Mouse (Mus musculus) intestine, embryonic 16.5 days (tissue): ENCODE data around the gene Smyd4. TPM values are rescaled to one million over a fixed set of nuclear protein-coding genes. Genes with fewer than 3 reads are reported as not detected.
"Not testable (repeated sequence)": the region's sequence is repeated elsewhere in the genome, so short reads cannot be mapped to it uniquely, and the experiment has no call there.

ENCODE experiments used
- ATAC-seq: fragments of 200-750 bp; cut with Nextera tagmentation; 2 replicates; pipeline ENCODE4 v1.8.0; 2017; ENCODE audit warnings: moderate TSS enrichment, moderate library complexity
- H3K27ac ChIP-seq: fragments of 300-500 bp; sonication (generic); 2 replicates; pipeline ENCODE4 v1.5.1; 2014; ENCODE audit warnings: mild to moderate bottlenecking, low read length
- H3K27me3 ChIP-seq: fragments of 300-500 bp; sonication (generic); replicated peaks from 2 replicates; pipeline ENCODE4 v1.6.1; 2014; ENCODE audit warnings: low read length, control low read depth, mixed read lengths; ENCODE audit not compliant: control insufficient read depth, insufficient read depth
- H3K36me3 ChIP-seq: fragments of 300-500 bp; sonication (generic); 2 replicates; pipeline ENCODE4 v1.6.1; 2014; ENCODE audit warnings: low read length, control low read depth; ENCODE audit not compliant: control insufficient read depth, insufficient read depth
- H3K4me1 ChIP-seq: fragments of 300-500 bp; sonication (generic); 2 replicates; pipeline ENCODE4 v1.6.1; 2014; ENCODE audit warnings: low read length, control low read depth, mixed read lengths; ENCODE audit not compliant: control insufficient read depth, insufficient read depth
- H3K4me2 ChIP-seq: fragments of 300-500 bp; sonication (generic); 2 replicates; pipeline ENCODE4 v1.6.1; 2014; ENCODE audit warnings: low read depth, low read length, control low read depth
- H3K4me3 ChIP-seq: fragments of 300-500 bp; sonication (generic); 2 replicates; pipeline ENCODE4 v1.5.1; 2014; ENCODE audit warnings: mild to moderate bottlenecking, low read length
- H3K9ac ChIP-seq: fragments of 300-500 bp; sonication (generic); 2 replicates; pipeline ENCODE4 v1.6.1; 2014; ENCODE audit warnings: low read depth, low read length
- H3K9me3 ChIP-seq: fragments of 300-500 bp; sonication (generic); 2 replicates; pipeline ENCODE4 v1.6.1; 2016; ENCODE audit warnings: low read length, control low read depth; ENCODE audit not compliant: control insufficient read depth
- WGBS: fragments of 180-500 bp; shearing (Covaris S2); extraction: QIAGEN DNeasy Blood & Tissue Kit; methylation state at CpG from one replicate; pipeline ENCODE4 v1.1.7; 2014; 5-methylcytosine and 5-hydroxymethylcytosine counted together
- polyA plus RNA-seq: library from polyadenylated mRNA; unstranded; fragments of >200 nt; fragmentation: Nextera tagmentation; extraction: Ambion mirVana; gene quantifications from 2 replicates; pipeline ENCODE4 v1.2.1, GENCODE M21; 2015

Gene Smyd4
- polyA plus RNA-seq, 1 experiment from 2014 or later = 8.2 TPM

DNA sequence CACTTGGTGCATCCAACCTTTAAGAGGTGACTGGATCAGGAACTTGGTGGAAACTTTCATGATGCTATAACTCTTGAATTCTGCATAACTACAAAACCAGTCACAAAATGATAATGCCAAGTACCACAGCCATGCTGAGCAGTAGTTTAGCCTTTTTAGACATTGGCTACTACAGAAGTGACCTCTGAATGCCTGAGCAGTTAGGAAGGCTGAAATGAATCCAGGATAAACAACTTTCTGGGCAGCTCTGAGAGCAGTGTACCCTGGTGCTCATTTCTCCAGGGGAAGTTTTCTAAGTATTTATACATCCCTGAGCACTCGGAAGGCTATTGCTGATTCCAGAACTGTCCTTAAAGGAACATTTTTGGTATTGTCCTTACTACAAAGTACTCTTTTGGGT lies 7.2 kb downstream of the Smyd4 start:
- no peak for ATAC-seq
- WGBS = 79% methylated on average over 1 of the region's 1 CpGs
- 0 out of 2 replicates have a peak, but pooled peaks cover 4% of the 10 kb centered on the region for H3K36me3 ChIP-seq

GRCm38 (mm10) chr11:75377125-75377524 lies 28.9 kb downstream of the Smyd4 start:
- Histone ChIP-seq H3K27ac (no peak overlapping the region), H3K4me2 (no peak overlapping the region), H3K36me3 (no peaks in the 10 kb centered on the region), H3K4me1 (no peaks in the 10 kb centered on the region), H3K9ac (no peak overlapping the region), H3K9me3 (no peaks in the 10 kb centered on the region), H3K4me3 (no peak overlapping the region), H3K27me3 (no peaks in the 10 kb centered on the region)
- ATAC-seq = no peak
- WGBS = 87% methylated on average over 1 of the region's 1 CpGs

More for the DNA sequence above, 7.2 kb downstream of the Smyd4 start:
- H3K27me3 ChIP-seq = no peaks in the 10 kb centered on the region
- no peak overlapping the region for H3K4me3 ChIP-seq
- H3K27ac ChIP-seq = no peak overlapping the region
- no peak overlapping the region for H3K9ac ChIP-seq
- H3K9me3 ChIP-seq = no peaks in the 10 kb centered on the region
- H3K4me2 ChIP-seq = no peak overlapping the region
- no peaks in the 10 kb centered on the region; the same call in 1 of the 2 replicates for H3K4me1 ChIP-seq

- not testable (repeated sequence) for ATAC-seq, H3K27me3 ChIP-seq, H3K4me1 ChIP-seq, H3K36me3 ChIP-seq, H3K27ac ChIP-seq, H3K9me3 ChIP-seq, H3K9ac ChIP-seq, H3K4me3 ChIP-seq, H3K4me2 ChIP-seq
- 89% methylated on average over 2 of the region's 2 CpGs for WGBS
These were observed 30.6 kb downstream of the Smyd4 start for GRCm38 (mm10) chr11:75378786-75379185.

DNA sequence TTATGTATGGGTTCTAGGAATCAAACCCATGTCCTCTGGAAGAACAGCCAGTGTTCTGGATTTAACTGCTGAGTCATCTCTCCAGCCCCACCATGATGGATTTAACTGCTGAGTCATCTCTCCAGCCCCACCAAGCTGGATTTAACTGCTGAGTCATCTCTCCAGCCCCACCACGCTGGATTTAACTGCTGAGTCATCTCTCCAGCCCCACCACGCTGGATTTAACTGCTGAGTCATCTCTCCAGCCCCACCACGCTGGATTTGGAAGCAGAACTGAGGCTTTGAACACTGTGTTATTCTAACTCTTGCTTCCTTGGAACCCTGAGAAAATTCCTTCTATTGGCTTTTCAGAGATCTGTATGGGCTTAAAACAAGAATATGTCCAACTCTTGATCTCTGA lies 35.3 kb downstream of the Smyd4 start:
- not testable (repeated sequence) for H3K4me2 ChIP-seq, H3K27ac ChIP-seq, H3K27me3 ChIP-seq, H3K36me3 ChIP-seq, H3K4me1 ChIP-seq, H3K4me3 ChIP-seq, H3K9me3 ChIP-seq, H3K9ac ChIP-seq, ATAC-seq
- WGBS = 52% methylated on average over 3 of the region's 3 CpGs

GRCm38 (mm10) chr11:75395611-75396010 lies 47.4 kb downstream of the Smyd4 start:
- H3K4me1 ChIP-seq = no peaks in the 10 kb centered on the region
- no peak overlapping the region for H3K4me2 ChIP-seq
- no peak overlapping the region for H3K27ac ChIP-seq
- H3K36me3 ChIP-seq = no peaks in the 10 kb centered on the region
- H3K4me3 ChIP-seq = no peak overlapping the region
- H3K27me3 ChIP-seq = no peaks in the 10 kb centered on the region
- no peak overlapping the region for H3K9ac ChIP-seq
- 75% methylated on average over 1 of the region's 1 CpGs for WGBS
- ATAC-seq = no peak
- H3K9me3 ChIP-seq = no peaks in the 10 kb centered on the region

DNA sequence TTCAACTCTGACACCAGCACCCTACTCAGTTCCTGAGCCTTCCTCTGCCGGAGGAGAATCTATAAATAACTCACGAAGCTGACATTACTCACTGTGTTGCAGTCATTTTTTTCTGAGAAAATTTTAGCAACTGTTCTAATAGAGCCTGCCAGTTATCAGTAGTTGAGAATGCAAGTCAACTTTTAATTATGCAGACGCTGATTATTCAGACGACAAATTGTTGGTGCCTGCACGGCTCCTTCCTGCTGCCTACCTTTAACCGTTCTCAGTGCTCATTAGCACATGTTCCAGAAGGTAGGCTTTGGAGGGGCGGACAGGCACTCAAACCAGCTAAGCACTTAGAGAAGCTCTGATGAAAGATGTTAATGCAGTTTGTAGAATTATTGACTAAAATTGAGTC lies 49.2 kb downstream of the Smyd4 start:
- Histone ChIP-seq H3K9ac (no peak overlapping the region), H3K27me3 (no peaks in the 10 kb centered on the region), H3K4me3 (no peak overlapping the region), H3K36me3 (no peaks in the 10 kb centered on the region), H3K4me1 (no peaks in the 10 kb centered on the region; the same call in 1 of the 2 replicates), H3K9me3 (no peaks in the 10 kb centered on the region), H3K4me2 (no peak overlapping the region), H3K27ac (no peak overlapping the region)
- ATAC-seq = no peak
- WGBS = 79% methylated on average over 7 of the region's 7 CpGs

DNA sequence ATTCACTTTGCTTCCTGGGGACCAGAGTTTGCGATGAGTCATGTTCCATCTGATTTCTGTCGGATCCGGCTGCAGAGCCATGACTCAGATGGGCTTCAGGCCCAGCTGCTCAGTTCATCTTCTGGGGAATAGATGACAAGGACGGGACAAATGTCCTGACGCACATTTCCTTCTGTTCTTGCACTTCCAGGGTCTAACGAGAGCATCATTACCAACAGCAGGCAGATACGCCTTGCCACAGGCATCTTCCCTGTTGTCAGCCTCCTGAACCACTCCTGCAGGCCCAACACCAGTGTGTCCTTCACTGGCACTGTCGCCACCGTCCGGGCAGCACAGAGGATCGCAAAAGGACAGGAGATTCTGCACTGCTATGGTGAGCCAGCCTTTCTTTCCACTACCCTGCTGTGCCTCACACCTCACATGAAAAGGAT lies 51.2 kb downstream of the Smyd4 start:
- no peak overlapping the region for H3K4me3 ChIP-seq
- no peaks in the 10 kb centered on the region for H3K9me3 ChIP-seq
- no peaks in the 10 kb centered on the region for H3K27me3 ChIP-seq
- H3K36me3 ChIP-seq = no peaks in the 10 kb centered on the region
- no peak overlapping the region for H3K9ac ChIP-seq
- H3K4me2 ChIP-seq = no peak overlapping the region
- no peak for ATAC-seq
- no peaks in the 10 kb centered on the region; the same call in 1 of the 2 replicates for H3K4me1 ChIP-seq
- no peak overlapping the region for H3K27ac ChIP-seq
- WGBS = 84% methylated on average over 11 of the region's 11 CpGs

DNA sequence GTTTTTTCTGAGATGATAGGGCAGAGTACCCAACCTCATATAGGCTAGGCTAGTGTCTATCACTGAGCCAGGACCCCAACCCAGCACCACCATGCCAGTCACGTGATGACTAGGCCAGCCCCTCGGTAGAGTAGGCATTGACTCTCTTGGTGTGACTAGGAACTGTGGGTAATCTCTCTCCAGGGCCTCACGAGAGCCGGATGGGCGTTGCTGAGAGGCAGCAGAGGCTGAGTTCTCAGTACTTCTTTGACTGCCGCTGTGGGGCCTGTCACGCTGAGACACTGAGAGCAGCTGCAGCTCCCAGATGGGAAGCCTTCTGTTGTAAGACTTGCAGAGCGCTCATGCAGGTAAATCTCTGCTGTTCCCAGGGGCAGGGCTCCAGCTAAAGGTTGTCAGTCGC lies 51.9 kb downstream of the Smyd4 start:
- Histone ChIP-seq H3K36me3 (no peaks in the 10 kb centered on the region), H3K27me3 (no peaks in the 10 kb centered on the region), H3K9ac (no peak overlapping the region), H3K4me3 (no peak overlapping the region), H3K9me3 (no peaks in the 10 kb centered on the region), H3K4me1 (no peaks in the 10 kb centered on the region; the same call in 1 of the 2 replicates), H3K27ac (no peak overlapping the region), H3K4me2 (no peak overlapping the region)
- ATAC-seq = no peak
- WGBS = 71% methylated on average over 9 of the region's 9 CpGs

- Histone ChIP-seq H3K27ac (no peak overlapping the region), H3K27me3 (no peaks in the 10 kb centered on the region), H3K9ac (peak overlapping the region; percentile 36; the same call in 1 of the 2 replicates), H3K9me3 (no peaks in the 10 kb centered on the region), H3K4me3 (no peak overlapping the region), H3K36me3 (no peaks in the 10 kb centered on the region), H3K4me2 (no peak overlapping the region), H3K4me1 (no peaks in the 10 kb centered on the region; the same call in 1 of the 2 replicates)
- 54% methylated on average over 5 of the region's 5 CpGs for WGBS
- peak; percentile 72 for ATAC-seq
These were observed 54.0 kb downstream of the Smyd4 start for GRCm38 (mm10) chr11:75402271-75402690.
